In genomic region chr19:45718286-45718685, GRCm38 (mm10) we compare ENCODE assay signal across 10 mouse cellular contexts. TPM values are rescaled to one million over a fixed set of nuclear protein-coding genes. Genes with fewer than 3 reads are reported as not detected.
DNase-seq lines count a peak whose midpoint lies in the region; ATAC-seq lines count a peak whose summit lies in the region.
"Had no signal": no experiment of that assay in that cellular context is flagged by ENCODE, and none has a peak within 500 bp of the region (broad histone marks: within the 10 kb centered on the region; RNA-seq: fewer than 3 reads in every experiment).

No protein-coding gene starts in this region.

- no peak for ATAC-seq in heart, embryonic 11.5 days (replicated peaks; ENCODE audit: insufficient number of reproducible peaks, low FRiP score, low TSS enrichment)
- ATAC-seq in lung, embryonic 15.5 days (ENCODE audit: borderline replicate concordance, extremely low read depth, low FRiP score, low TSS enrichment), result no peak
- 0 out of 2 replicates have a peak, but pooled peaks have one; percentile 22 for ATAC-seq in hindbrain, embryonic 13.5 days (ENCODE audit: low FRiP score)
- no peak for ATAC-seq in neural tube, embryonic 14.5 days (ENCODE audit: low read depth)
- ATAC-seq: inflammation-experienced regulatory T-cells, adult 6 months had no signal

- H3K4me2 ChIP-seq in heart, embryonic 11.5 days, result peak overlapping the region; percentile 59
- peak overlapping the region; percentile 40 for H3K4me2 ChIP-seq in lung, embryonic 15.5 days
- peak overlapping the region; percentile 45 for H3K4me2 ChIP-seq in hindbrain, embryonic 13.5 days
- H3K4me2 ChIP-seq in neural tube, embryonic 14.5 days (ENCODE audit: low read depth, low read length), result peak overlapping the region; percentile 40; the same call in 1 of the 2 replicates

- no peak overlapping the region for H3K27ac ChIP-seq in heart, embryonic 11.5 days (ENCODE audit: low read depth, low read length)
- no peak overlapping the region for H3K27ac ChIP-seq in lung, embryonic 15.5 days
- peak overlapping the region; percentile 79 for H3K27ac ChIP-seq in hindbrain, embryonic 13.5 days
- peak overlapping the region; percentile 2 for H3K27ac ChIP-seq in neural tube, embryonic 14.5 days (ENCODE audit: low read depth, low read length)
- H3K27ac ChIP-seq: left cerebral cortex, adult 2 months had no signal

- peak overlapping the region; percentile 17 for H3K4me3 ChIP-seq in heart, embryonic 11.5 days (ENCODE audit: low read depth, low read length)
- H3K4me3 ChIP-seq in lung, embryonic 15.5 days, result no peak overlapping the region
- peak overlapping the region; percentile 27; the same call in 1 of the 2 replicates for H3K4me3 ChIP-seq in hindbrain, embryonic 13.5 days
- no peak overlapping the region for H3K4me3 ChIP-seq in neural tube, embryonic 14.5 days (ENCODE audit: low read depth, low read length)

- no peak overlapping the region for H3K9ac ChIP-seq in heart, embryonic 11.5 days (ENCODE audit: low read depth, low read length)
- no peak overlapping the region for H3K9ac ChIP-seq in lung, embryonic 15.5 days
- H3K9ac ChIP-seq in hindbrain, embryonic 13.5 days, result peak overlapping the region; percentile 59
- no peak overlapping the region for H3K9ac ChIP-seq in neural tube, embryonic 14.5 days (replicated peaks; ENCODE audit: low read depth, low read length)

- DNase-seq in heart, postnatal 36 days, result no peak
- no peak for DNase-seq in lung, postnatal 4 days
- no peak for DNase-seq in testis, postnatal 14 days (ENCODE audit: low spot score)
- no peak for DNase-seq in adipocyte (ENCODE audit: low spot score)

- no peaks in the 10 kb centered on the region for H3K9me3 ChIP-seq in heart, embryonic 11.5 days (replicated peaks; ENCODE audit: control insufficient read depth, low read length)
- H3K9me3 ChIP-seq in lung, embryonic 15.5 days, result no peaks in the 10 kb centered on the region
- no peaks in the 10 kb centered on the region for H3K9me3 ChIP-seq in hindbrain, embryonic 13.5 days
- no peaks in the 10 kb centered on the region for H3K9me3 ChIP-seq in neural tube, embryonic 14.5 days (ENCODE audit: control insufficient read depth, low read length)

- H3K36me3 ChIP-seq in heart, embryonic 11.5 days (ENCODE audit: control insufficient read depth, insufficient read depth, low read length), result no peaks in the 10 kb centered on the region
- H3K36me3 ChIP-seq in lung, embryonic 15.5 days, result no peaks in the 10 kb centered on the region
- no peaks in the 10 kb centered on the region for H3K36me3 ChIP-seq in hindbrain, embryonic 13.5 days
- no peaks in the 10 kb centered on the region for H3K36me3 ChIP-seq in neural tube, embryonic 14.5 days (ENCODE audit: control insufficient read depth, insufficient read depth, low read length)

- WGBS in heart, embryonic 11.5 days (ENCODE audit: insufficient replicate concordance), result 56% methylated on average over 3 of the region's 3 CpGs
- WGBS in lung, embryonic 15.5 days, result 66% methylated on average over 3 of the region's 3 CpGs
- WGBS in hindbrain, embryonic 13.5 days, result 60% methylated on average over 3 of the region's 3 CpGs
- WGBS in neural tube, embryonic 14.5 days, result 60% methylated on average over 3 of the region's 3 CpGs

- intact Hi-C loops in heart, postnatal 36 days (cut with DNase I), result no loop called here

- peaks cover 10% of the 10 kb centered on the region for H3K4me1 ChIP-seq in heart, embryonic 11.5 days (ENCODE audit: control insufficient read depth, insufficient read depth, low read length)
- no peaks in the 10 kb centered on the region for H3K4me1 ChIP-seq in lung, embryonic 15.5 days
- peaks cover 25% of the 10 kb centered on the region for H3K4me1 ChIP-seq in hindbrain, embryonic 13.5 days (replicated peaks)
- H3K4me1 ChIP-seq in neural tube, embryonic 14.5 days (ENCODE audit: control insufficient read depth, insufficient read depth, low read length), result no peaks in the 10 kb centered on the region

- H3K27me3 ChIP-seq in heart, embryonic 11.5 days (ENCODE audit: control insufficient read depth, insufficient read depth, low read length), result no peaks in the 10 kb centered on the region
- H3K27me3 ChIP-seq in lung, embryonic 15.5 days, result no peaks in the 10 kb centered on the region
- H3K27me3 ChIP-seq in hindbrain, embryonic 13.5 days, result peaks cover 86% of the 10 kb centered on the region
- peaks cover 3% of the 10 kb centered on the region; the same call in 1 of the 2 replicates for H3K27me3 ChIP-seq in neural tube, embryonic 14.5 days (ENCODE audit: control insufficient read depth, insufficient read depth, low read length)

RNA-seq across cellular contexts. Expression of gene Fgf8, which starts 24.4 kb away (rescaled TPM):
- polyA plus RNA-seq in heart, embryonic 11.5 days (2014; fragmentation: Nextera tagmentation; extraction: Ambion mirVana), result 0.66 and 0.73 TPM in 2 replicates
- total RNA-seq in heart, postnatal 36 days (2021), result not detected
- polyA plus RNA-seq in lung, embryonic 15.5 days (2015; fragmentation: Nextera tagmentation; extraction: Ambion mirVana), result not detected in 2 replicates
- polyA plus RNA-seq in hindbrain, embryonic 13.5 days (2015; fragmentation: Nextera tagmentation; extraction: Ambion mirVana), result 0.44 and 0.95 TPM in 2 replicates
- 0.35 TPM in 1 of 2 replicates, not detected in the other for polyA plus RNA-seq in neural tube, embryonic 14.5 days (2014; fragmentation: Nextera tagmentation; extraction: Ambion mirVana)
- total RNA-seq: left cerebral cortex, adult 2 months had no signal
- polyA plus RNA-seq: inflammation-experienced regulatory T-cells, adult 6 months had no signal

RNA-seq across cellular contexts. Expression of gene Npm3, which starts 31.1 kb away (rescaled TPM):
- polyA plus RNA-seq in heart, embryonic 11.5 days (2014; fragmentation: Nextera tagmentation; extraction: Ambion mirVana), result 11.4 and 13.6 TPM in 2 replicates
- total RNA-seq in heart, postnatal 36 days (2021), result 10 to 100 TPM; 15.0 to 15.9 TPM
- polyA plus RNA-seq in lung, embryonic 15.5 days (2015; fragmentation: Nextera tagmentation; extraction: Ambion mirVana), result 17.0 and 17.2 TPM in 2 replicates
- 5.3 and 6.5 TPM in 2 replicates for polyA plus RNA-seq in hindbrain, embryonic 13.5 days (2015; fragmentation: Nextera tagmentation; extraction: Ambion mirVana)
- polyA plus RNA-seq in neural tube, embryonic 14.5 days (2014; fragmentation: Nextera tagmentation; extraction: Ambion mirVana), result 5.9 and 6.1 TPM in 2 replicates

RNA-seq across cellular contexts. Expression of gene Fbxw4, which starts 58.2 kb away (rescaled TPM):
- 2.7 and 4.2 TPM in 2 replicates for polyA plus RNA-seq in heart, embryonic 11.5 days (2014; fragmentation: Nextera tagmentation; extraction: Ambion mirVana)
- 10 to 100 TPM; 28.1 to 29.4 TPM for total RNA-seq in heart, postnatal 36 days (2021)
- polyA plus RNA-seq in lung, embryonic 15.5 days (2015; fragmentation: Nextera tagmentation; extraction: Ambion mirVana), result 4.1 and 5.6 TPM in 2 replicates
- 3.6 and 4.2 TPM in 2 replicates for polyA plus RNA-seq in hindbrain, embryonic 13.5 days (2015; fragmentation: Nextera tagmentation; extraction: Ambion mirVana)
- polyA plus RNA-seq in neural tube, embryonic 14.5 days (2014; fragmentation: Nextera tagmentation; extraction: Ambion mirVana), result 6.8 and 8.4 TPM in 2 replicates

Comparison
In these comparisons a context has a peak if more than half of its experiments do, and no peak if none do; other contexts are left out.
1. H3K27ac ChIP-seq: peak in hindbrain, embryonic 13.5 days (single experiment) and neural tube, embryonic 14.5 days (single experiment); none in heart, embryonic 11.5 days (single experiment) and lung, embryonic 15.5 days (single experiment).
2. H3K4me3 ChIP-seq: peak in heart, embryonic 11.5 days (single experiment) and hindbrain, embryonic 13.5 days (single experiment); none in lung, embryonic 15.5 days (single experiment) and neural tube, embryonic 14.5 days (single experiment).
3. Peak in every context shown above with its lines, with median percentiles within 50 percentile points of each other: H3K4me2 ChIP-seq.